Mouse (Mus musculus): Measurements from ENCODE around the gene Lrpprc. TPM values are rescaled to one million over a fixed set of nuclear protein-coding genes. Genes with fewer than 3 reads are reported as not detected.

Lrpprc gene
- total RNA-seq, 2 experiments from 2014 or later: 146 to 149 TPM

GRCm38 (mm10) chr17:84665053-84665452 is 125.5 kb downstream of the Lrpprc start:
- no peak for DNase-seq

DNA sequence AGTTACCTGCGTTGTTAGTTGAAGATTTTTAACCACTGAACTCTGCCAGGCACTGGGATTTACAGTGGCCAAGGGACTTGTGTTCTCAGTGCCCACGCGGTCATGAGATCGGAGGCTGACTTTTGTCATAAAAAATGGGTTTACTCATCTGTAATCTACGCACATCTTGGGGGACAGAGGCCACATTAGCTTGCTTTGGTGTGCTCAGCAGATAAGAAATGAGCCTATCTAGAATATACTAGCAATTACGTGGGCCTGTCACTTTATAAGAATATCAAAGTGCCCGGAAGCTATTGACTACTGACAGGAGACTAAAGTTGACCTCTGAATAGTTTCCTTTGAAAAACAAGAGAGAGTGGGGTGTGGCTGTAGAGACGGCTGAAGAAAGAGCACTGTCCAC is 131.6 kb downstream of the Lrpprc start:
- DNase-seq: no peak

GRCm38 (mm10) chr17:84658195-84658594 is 132.4 kb downstream of the Lrpprc start:
- no peak for DNase-seq

GRCm38 (mm10) chr17:84657782-84658181 is 132.8 kb downstream of the Lrpprc start:
- no peak for DNase-seq

GRCm38 (mm10) chr17:84657422-84657732 is 133.2 kb downstream of the Lrpprc start:
- no peak for DNase-seq

DNA sequence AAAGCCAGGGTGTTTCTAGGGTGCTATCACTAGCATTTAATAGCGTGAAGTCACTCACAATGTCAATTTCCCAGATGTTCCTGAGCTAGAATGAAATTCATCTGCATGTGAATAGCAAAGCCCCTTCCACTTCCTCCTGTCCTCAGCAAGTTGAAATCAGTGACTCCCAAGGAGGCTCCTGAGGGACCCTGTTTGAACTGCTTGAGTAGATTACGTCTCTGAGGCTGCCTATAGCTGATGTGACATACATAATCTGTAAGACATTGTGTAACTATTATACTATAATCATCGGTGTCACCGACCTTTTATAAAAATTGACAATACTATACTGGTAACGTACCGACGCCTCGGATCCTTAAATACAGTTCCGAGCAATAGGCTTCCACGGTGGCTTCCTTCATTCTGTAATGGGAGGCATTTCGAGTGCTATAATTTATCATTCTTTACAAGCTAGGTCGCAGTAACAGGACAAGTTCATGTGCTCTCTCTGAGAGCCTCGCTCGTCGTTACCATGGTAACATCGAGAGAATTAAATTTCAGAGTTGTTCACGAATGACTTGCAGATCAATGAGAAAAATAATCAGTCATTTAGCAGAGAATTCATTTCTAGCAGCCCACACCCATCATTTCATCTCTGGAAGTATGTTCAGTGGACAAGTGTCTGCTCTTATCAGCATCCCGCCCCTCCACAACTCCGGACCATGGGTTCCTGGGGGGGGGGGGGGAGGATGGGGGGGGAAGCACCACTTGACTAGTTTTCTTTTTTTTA is 133.8 kb downstream of the Lrpprc start:
- DNase-seq: no peak

GRCm38 (mm10) chr17:84656205-84656604 is 134.4 kb downstream of the Lrpprc start:
- DNase-seq: no peak

Other genes starting within 250 kb of the Lrpprc start
- 1 to 10 TPM; 3.8 to 4.3 TPM for gene Dync2li1, start 164.3 kb downstream of the Lrpprc start, total RNA-seq (2021)
- gene Abcg8, start 114.5 kb downstream of the Lrpprc start, total RNA-seq (2021): not detected
- not detected for gene Abcg5, start 107.8 kb downstream of the Lrpprc start, total RNA-seq (2021)
- 10 to 100 TPM; 85.6 to 91.3 TPM for gene Ppm1b, start 166.0 kb upstream of the Lrpprc start, total RNA-seq (2021)
- under 1 TPM; 0.16 to 0.26 TPM for gene Slc3a1, start 237.6 kb upstream of the Lrpprc start, total RNA-seq (2021)